Mouse (Mus musculus): Measurements from ENCODE around the gene Ltb. TPM values are rescaled to one million over a fixed set of nuclear protein-coding genes. Genes with fewer than 3 reads are reported as not detected.

Ltb gene
- total and polyA plus RNA-seq, 3 experiments = 1.1 to 1.5 TPM; not detected in 1

DNA sequence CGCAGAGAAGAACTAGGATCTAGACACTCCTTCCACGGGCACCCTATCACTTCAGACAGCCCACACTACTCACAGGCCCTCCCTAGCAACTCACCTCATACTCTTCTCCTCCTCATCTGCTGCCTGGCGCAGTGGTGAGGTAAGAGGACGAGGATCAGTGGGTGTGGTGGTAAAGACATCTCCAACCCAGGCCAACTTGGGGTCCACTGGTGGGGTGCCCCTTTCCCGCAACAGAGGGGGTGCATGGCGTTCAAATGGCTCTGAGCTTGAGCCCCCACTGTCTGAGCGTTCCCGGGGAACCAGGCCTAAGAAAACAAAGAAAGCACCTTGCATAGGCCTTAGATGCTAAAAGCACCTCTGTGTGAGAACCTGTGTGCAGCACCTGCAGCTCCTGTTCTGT lies 37.0 kb upstream of the Ltb start:
- no peak for DNase-seq (ENCODE audit: low read depth, low spot score)
- Histone ChIP-seq H3K79me2 (ENCODE audit: control insufficient read depth, insufficient read depth, low read length, poor library complexity) (peaks cover 49% of the 10 kb centered on the region), H3K27me3 (ENCODE audit: control insufficient read depth in 1 of 2, insufficient read depth in 2 of 2, low read length in 2 of 2) (no peaks in the 10 kb centered on the region)

DNA sequence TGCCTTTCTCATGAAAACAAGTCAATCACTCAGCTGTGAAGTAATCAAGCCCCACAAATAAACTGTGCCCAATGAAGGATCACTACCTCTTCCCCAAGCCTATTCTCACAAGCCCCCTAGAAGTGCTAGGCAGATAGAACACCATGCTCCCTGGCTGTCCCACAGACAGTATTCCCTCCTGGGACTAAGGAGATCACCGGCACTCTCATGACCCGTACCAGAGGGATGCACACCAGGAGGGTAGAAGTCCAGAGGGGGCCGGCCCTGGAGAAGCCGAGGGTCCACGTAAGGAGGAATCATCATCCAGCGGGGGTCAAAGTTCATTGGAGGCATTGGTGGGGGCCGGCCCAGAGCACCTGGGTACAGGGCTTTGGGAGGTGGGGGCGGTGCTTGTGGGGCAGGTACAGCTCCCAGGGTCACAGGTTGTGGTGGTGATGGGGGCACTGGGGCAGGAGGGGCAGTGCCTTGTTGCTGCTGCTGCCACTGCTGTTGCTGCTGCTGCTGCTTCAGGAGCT lies 36.5 kb upstream of the Ltb start:
- H3K27me3 ChIP-seq (ENCODE audit: control insufficient read depth in 1 of 2, insufficient read depth in 2 of 2, low read length in 2 of 2) = no peaks in the 10 kb centered on the region
- peaks cover 9 to 44% of the 10 kb centered on the region in 2 experiments for H3K36me3 ChIP-seq (ENCODE audit: control insufficient read depth in 1 of 2, insufficient read depth in 2 of 2, low read length in 2 of 2)
- no peak for TF ChIP-seq ELF1 (IDR thresholded peaks at IDR 0.05; ENCODE audit: low read depth, low read length)
- no peak overlapping the region for H3K27ac ChIP-seq (ENCODE audit: control insufficient read depth, low read depth, low read length)
- no peak overlapping the region for H3K9ac ChIP-seq (ENCODE audit: control insufficient read depth, low read depth, low read length, poor library complexity, severe bottlenecking)
- peaks cover 0 to 4% of the 10 kb centered on the region in 2 experiments; a peak in 1 of 4 replicates for H3K4me1 ChIP-seq (ENCODE audit: control insufficient read depth in 1 of 2, insufficient read depth in 2 of 2, low read length in 2 of 2)
- no peak for DNase-seq (ENCODE audit: low read depth, low spot score)
- no peak overlapping the region for H3K4me3 ChIP-seq (ENCODE audit: control insufficient read depth in 1 of 2, insufficient read depth in 1 of 2, low read depth in 2 of 2, low read length in 2 of 2)
- H3K9me3 ChIP-seq (replicated peaks; ENCODE audit: insufficient read depth, low read length) = no peaks in the 10 kb centered on the region
- peaks cover 54% of the 10 kb centered on the region for H3K79me2 ChIP-seq (ENCODE audit: control insufficient read depth, insufficient read depth, low read length, poor library complexity)

More for the DNA sequence above, 37.0 kb upstream of the Ltb start:
- H3K4me1 ChIP-seq (ENCODE audit: control insufficient read depth in 1 of 2, insufficient read depth in 2 of 2, low read length in 2 of 2) = no peaks in the 10 kb centered on the region
- H3K27ac ChIP-seq (ENCODE audit: control insufficient read depth, low read depth, low read length) = no peak overlapping the region
- no peak overlapping the region for H3K4me3 ChIP-seq (ENCODE audit: control insufficient read depth in 1 of 2, insufficient read depth in 1 of 2, low read depth in 2 of 2, low read length in 2 of 2)
- H3K9ac ChIP-seq (ENCODE audit: control insufficient read depth, low read depth, low read length, poor library complexity, severe bottlenecking) = no peak overlapping the region
- H3K36me3 ChIP-seq (ENCODE audit: control insufficient read depth in 1 of 2, insufficient read depth in 2 of 2, low read length in 2 of 2) = peaks cover 5 to 40% of the 10 kb centered on the region in 2 experiments
- TF ChIP-seq ZMIZ1 (IDR thresholded peaks at IDR 0.05; ENCODE audit: low read depth, low read length) (no peak), POLR2AphosphoS5 (IDR thresholded peaks at IDR 0.05; ENCODE audit: borderline replicate concordance, low read depth, low read length) (no peak), CHD1 (IDR thresholded peaks at IDR 0.05; ENCODE audit: low read depth, low read length) (no peak), E2F4 (IDR thresholded peaks at IDR 0.05; ENCODE audit: borderline replicate concordance, low read depth, low read length) (no peak), ZC3H11A (IDR thresholded peaks at IDR 0.05; ENCODE audit: low read depth, low read length) (no peak), MYB (IDR thresholded peaks at IDR 0.05; ENCODE audit: low read depth, low read length) (no peak), NRF1 (IDR thresholded peaks at IDR 0.05; ENCODE audit: insufficient read depth, low read depth, low read length, poor library complexity, severe bottlenecking) (no peak), CHD2 (IDR thresholded peaks at IDR 0.05; ENCODE audit: low read length) (no peak), MXI1 (IDR thresholded peaks at IDR 0.05; ENCODE audit: low read depth, low read length) (no peak), NELFE (IDR thresholded peaks at IDR 0.05; ENCODE audit: low read depth, low read length) (no peak), ZNF384 (IDR thresholded peaks at IDR 0.05; ENCODE audit: low read depth, low read length) (no peak)
- H3K9me3 ChIP-seq (replicated peaks; ENCODE audit: insufficient read depth, low read length) = no peaks in the 10 kb centered on the region

GRCm38 (mm10) chr17:35158850-35159593 lies 35.2 kb upstream of the Ltb start:
- H3K4me1 ChIP-seq (ENCODE audit: control insufficient read depth in 1 of 2, insufficient read depth in 2 of 2, low read length in 2 of 2) = peaks cover 0 to 7% of the 10 kb centered on the region in 2 experiments; a peak in 1 of 4 replicates

More at GRCm38 (mm10) chr17:35158850-35159593, 35.2 kb upstream of the Ltb start:
- H3K9ac ChIP-seq (ENCODE audit: control insufficient read depth, low read depth, low read length, poor library complexity, severe bottlenecking) = no peak overlapping the region
- peaks cover 67% of the 10 kb centered on the region for H3K79me2 ChIP-seq (ENCODE audit: control insufficient read depth, insufficient read depth, low read length, poor library complexity)
- peaks cover 15 to 43% of the 10 kb centered on the region in 2 experiments for H3K36me3 ChIP-seq (ENCODE audit: control insufficient read depth in 1 of 2, insufficient read depth in 2 of 2, low read length in 2 of 2)
- H3K9me3 ChIP-seq (replicated peaks; ENCODE audit: insufficient read depth, low read length) = no peaks in the 10 kb centered on the region
- H3K27me3 ChIP-seq (ENCODE audit: control insufficient read depth in 1 of 2, insufficient read depth in 2 of 2, low read length in 2 of 2) = no peaks in the 10 kb centered on the region
- H3K4me3 ChIP-seq (ENCODE audit: control insufficient read depth in 1 of 2, insufficient read depth in 1 of 2, low read depth in 2 of 2, low read length in 2 of 2) = no peak overlapping the region
- no peak overlapping the region for H3K27ac ChIP-seq (ENCODE audit: control insufficient read depth, low read depth, low read length)
- DNase-seq (ENCODE audit: low read depth, low spot score) = no peak
- TF ChIP-seq GATA1 (IDR thresholded peaks at IDR 0.05; ENCODE audit: low read depth, low read length) = no peak
- no peak for TF ChIP-seq MXI1 (IDR thresholded peaks at IDR 0.05; ENCODE audit: low read depth, low read length)
- TF ChIP-seq HCFC1 (IDR thresholded peaks at IDR 0.05; ENCODE audit: low read depth, low read length) = no peak
- no peak for TF ChIP-seq TAL1 (IDR thresholded peaks at IDR 0.05; ENCODE audit: low read length)
- no peak for TF ChIP-seq BHLHE40 (IDR thresholded peaks at IDR 0.05; ENCODE audit: borderline replicate concordance, low read depth, low read length)
- no peak for TF ChIP-seq MAZ (IDR thresholded peaks at IDR 0.05; ENCODE audit: low read depth, low read length)
- no peak; a peak in 1 of 4 replicates for TF ChIP-seq POLR2A (IDR thresholded peaks at IDR 0.05; ENCODE audit: control insufficient read depth in 1 of 2, insufficient read depth in 1 of 2, low read depth in 1 of 2, low read length in 2 of 2, poor library complexity in 1 of 2)
- no peak for TF ChIP-seq RCOR1 (IDR thresholded peaks at IDR 0.05; ENCODE audit: low read depth, low read length)
- TF ChIP-seq MAX (IDR thresholded peaks at IDR 0.05; ENCODE audit: low read length) = no peak
